Mouse (Mus musculus) erythroblast, adult 5-6 weeks (primary cell): ENCODE results near the gene Wasf2. TPM values are rescaled to one million over a fixed set of nuclear protein-coding genes. Genes with fewer than 3 reads are reported as not detected.
A peak's percentile ranks its signal among the peaks of the same experiment; 100 is the strongest.

Source experiments
- ATAC-seq: replicated peaks from 2 replicates; pipeline ENCODE4 v1.8.0; 2016; ENCODE audit warnings: moderate number of reproducible peaks, mild to moderate bottlenecking, moderate TSS enrichment, inconsistent platforms; ENCODE audit not compliant: poor library complexity, low FRiP score, severe bottlenecking
- total RNA-seq, 2 experiments: library from RNA; stranded (forward) in 1 of 2; stranded (reverse) in 1 of 2; fragments of 150-400 nt in 1 of 2; fragments of 200-764, 138-1000 nt in 1 of 2; gene quantifications; 2 replicates each; pipeline versions ENCODE4 v1.2.3 to v1.2.4; 2015 to 2017; ENCODE audit warnings: low replicate concordance in 2 of 2

The Wasf2 gene
- total RNA-seq, 2 experiments from 2014 or later, result 40.3 to 49.6 TPM

DNA sequence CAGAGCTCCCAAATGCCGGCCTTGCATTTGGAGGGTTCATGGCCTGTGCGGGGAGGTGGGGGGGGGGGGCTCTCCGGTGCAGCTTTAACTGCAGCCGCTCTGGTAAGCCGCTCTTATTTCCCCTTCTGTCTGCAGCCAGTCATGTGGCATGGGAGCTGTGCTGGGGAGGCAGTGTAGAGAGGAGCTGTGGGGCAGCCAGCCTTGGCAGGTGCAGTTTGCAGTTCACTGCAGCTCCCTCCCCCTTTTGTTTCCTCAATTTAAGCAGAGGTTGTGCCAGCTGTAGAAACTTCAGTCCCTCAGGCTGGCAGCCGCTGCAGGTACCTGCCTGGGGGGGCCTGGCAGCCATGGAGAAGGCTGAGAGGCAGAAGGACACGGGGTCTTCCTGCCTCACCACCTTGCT is 66.5 kb downstream of the Wasf2 start:
- ATAC-seq, result no peak

- no peak for ATAC-seq
Measured at GRCm38 (mm10) chr4:133197355-133197754, 67.0 kb downstream of the Wasf2 start.

- no peak for ATAC-seq
Measured at GRCm38 (mm10) chr4:133197801-133198286, 67.5 kb downstream of the Wasf2 start.

DNA sequence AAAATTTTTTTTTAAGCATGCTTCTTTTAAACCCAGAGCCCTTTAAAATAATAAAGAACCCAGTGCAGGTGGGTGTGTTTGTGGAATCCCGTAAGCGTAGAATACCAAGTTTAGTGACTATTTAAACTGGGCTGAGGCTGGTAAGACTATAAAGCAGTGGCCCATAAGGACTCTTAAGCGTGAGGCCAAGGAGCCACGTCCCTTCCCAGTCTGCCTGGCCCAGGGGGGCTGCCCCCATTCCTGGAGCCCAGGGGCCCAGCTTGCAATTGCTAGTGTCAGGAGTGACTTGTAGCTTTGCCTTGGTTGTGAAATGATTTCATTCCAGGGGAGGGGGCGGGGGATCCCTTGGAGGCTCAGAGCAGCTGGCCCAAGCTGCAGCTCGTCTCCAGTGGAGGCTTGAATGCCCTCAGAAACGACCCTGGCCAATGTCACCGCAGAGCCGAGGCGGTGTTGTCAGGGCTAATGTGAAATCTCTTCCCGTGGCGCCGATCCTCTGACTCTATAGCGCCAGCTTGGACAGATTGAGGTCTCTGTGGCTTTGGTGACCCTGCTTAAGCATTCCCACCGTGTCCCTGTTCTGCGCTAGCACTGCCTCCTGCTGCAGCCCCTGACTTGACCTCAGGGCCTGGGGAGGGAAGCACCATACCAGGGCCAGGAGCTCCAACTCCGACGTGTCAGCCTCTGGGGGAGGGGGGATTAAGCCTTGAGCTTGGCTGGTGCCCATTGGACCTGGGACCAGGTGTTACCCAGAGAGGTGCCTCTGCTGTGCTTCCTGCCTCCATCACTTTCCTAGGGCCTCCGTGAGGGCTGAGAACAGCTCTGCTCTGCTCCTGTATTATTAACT is 68.3 kb downstream of the Wasf2 start:
- ATAC-seq, result no peak

- no peak for ATAC-seq
Measured at GRCm38 (mm10) chr4:133199743-133200142, 69.4 kb downstream of the Wasf2 start.

DNA sequence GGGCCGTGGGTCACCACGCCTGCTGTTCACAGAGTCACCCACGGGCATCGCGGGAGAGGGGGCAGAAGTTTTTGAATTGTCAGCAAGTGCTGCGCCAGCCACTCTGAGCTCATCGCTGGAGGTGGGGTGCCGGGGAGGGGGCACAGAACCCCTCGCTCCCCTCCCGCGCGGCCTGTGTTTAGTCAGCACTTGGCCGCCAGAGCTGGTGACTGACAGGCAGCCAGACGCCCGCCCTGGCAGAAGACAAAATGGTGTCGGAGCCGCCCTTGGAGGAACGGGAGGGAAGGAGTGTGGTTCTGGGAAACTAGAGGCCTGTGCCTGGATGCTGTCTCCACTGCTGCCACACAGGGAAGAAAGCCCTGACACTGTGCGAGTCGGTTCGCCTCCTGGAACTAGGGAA is 70.0 kb downstream of the Wasf2 start:
- ATAC-seq, result no peak; the same call in 1 of the 2 replicates

- peak; percentile 60; the same call in 1 of the 2 replicates for ATAC-seq
Measured at GRCm38 (mm10) chr4:133201006-133201771, 70.9 kb downstream of the Wasf2 start.

DNA sequence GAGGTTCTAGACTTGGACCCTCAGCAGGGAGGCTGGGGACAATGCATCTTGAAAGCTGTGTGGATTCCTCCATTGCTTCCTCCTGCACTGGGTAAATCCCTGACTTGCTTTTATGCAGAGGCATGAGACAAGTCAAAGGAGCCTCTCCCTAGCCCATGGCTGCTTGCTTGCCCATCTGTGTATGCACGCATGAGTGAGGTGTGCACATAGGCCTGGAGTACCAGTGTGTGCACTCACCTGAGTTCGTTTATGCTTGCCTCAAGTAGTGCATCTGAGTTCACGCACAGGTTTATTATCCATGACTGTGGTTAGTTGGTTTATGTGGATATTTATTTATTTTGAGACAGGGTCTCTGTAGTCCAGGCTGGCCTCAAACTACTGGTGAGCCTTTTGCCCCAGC is 71.9 kb downstream of the Wasf2 start:
- no peak for ATAC-seq

DNA sequence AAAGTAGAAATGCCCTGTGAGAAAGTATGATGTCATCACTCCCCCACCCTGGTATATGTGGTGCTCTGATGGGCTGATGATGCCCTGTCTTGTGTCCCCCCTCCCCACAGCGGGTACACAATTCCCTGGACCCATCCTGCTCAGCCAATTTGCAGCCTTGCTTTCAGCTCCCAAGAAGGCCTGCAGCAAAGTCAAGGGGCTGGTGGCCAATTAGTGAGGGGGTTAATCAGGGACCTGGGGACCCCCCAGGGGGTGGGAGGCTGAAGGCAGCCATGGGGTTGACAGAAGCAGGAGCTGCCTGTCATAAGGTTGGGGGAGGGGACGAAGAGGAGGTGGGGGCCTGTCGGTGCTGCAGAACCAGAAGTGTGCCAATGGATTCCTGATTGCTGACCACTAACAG is 73.3 kb downstream of the Wasf2 start:
- ATAC-seq, result no peak

DNA sequence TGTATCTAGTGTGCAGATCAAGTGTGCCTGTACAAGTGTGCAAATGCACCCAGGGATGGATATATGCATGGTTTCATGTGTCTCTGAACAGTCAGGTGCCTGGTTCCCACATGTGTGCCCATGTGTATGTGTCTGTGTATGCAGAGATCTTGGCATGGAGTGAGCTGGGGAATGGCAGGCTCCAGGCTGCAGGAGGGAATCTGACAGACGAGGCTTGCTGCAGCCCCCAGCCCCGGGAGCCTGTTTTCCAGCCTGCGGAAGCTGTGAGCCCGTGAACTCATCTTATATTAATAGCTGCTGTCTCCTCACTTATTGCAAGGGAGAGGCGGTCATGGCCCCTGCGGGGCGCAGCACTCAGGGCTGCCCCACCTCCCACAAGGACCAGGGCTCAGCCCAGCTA is 74.1 kb downstream of the Wasf2 start:
- ATAC-seq, result no peak

GRCm38 (mm10) chr4:133209366-133209765 is 79.1 kb downstream of the Wasf2 start:
- ATAC-seq, result peak; percentile 66

GRCm38 (mm10) chr4:133210023-133210787 is 79.9 kb downstream of the Wasf2 start:
- no peak for ATAC-seq

DNA sequence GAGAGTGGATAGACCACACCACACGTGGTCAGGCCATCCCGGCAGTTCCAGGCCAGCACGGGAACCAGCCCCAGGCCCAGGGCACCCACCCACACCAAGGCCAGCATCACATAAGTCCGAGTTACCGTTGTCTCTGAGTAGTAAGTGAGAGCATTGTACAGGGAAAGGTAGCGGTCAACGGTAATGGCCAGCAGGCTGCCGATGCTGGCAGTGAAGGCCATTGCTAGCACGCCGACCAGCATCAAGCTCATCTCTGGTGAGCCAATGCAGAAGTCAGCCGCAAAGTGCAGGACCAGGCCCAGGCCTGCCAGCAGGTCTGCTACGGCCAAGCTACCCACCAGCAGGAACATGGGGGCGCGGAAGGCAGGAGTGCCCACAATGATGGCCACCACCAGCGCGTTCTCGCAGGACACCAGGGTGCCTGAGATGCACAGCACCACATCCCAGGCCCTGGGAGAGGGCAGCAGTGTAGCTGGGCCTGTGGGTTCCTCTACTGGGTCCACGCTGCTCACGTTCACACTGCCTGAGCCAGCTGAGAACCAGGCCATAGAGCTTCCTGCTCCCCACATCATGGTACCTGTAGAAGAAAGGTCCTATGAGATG is 80.6 kb downstream of the Wasf2 start:
- no peak for ATAC-seq

- ATAC-seq, result no peak
Measured at GRCm38 (mm10) chr4:133211751-133212561, 81.7 kb downstream of the Wasf2 start, which contains the start of the genes Cd164l2 and Gpr3. TSS of gene Cd164l2 (plus strand) at chr4:133212131. TSS of gene Gpr3 (minus strand) at chr4:133212536.

DNA sequence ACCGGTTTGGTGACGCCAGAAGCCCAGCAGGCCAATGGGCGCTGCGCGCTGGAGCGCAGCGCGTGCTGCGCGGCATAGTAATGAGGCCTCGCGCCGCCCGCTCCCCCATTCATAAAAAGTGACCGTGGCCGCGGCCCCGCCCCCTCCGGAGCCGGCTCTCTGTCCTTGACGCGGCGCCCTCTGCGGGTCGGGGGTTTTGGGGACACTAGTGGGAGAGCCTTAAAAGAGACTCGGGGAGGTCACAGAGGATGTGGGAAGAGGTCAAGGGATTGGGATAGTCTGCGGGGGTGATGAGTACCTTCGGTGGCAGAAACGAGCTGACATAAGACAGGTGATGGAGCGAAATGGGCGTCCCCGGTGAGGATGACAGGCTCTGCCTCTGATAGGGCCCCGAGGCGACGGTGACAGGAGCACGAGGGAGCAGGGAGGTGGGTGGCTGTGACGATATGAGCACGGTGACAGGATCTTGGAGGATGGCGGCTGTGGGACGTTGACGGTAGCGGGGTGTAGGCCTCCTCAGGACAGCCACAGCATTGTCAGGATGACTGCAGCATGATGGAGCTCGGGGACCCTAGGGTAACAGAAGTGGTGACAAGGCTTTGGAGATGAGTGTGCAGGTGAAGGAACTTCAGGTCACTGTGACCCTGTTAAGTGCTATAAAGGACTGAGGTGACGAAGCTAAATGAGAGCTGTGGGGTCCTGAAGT is 82.4 kb downstream of the Wasf2 start:
- ATAC-seq, result peak; percentile 44; the same call in 1 of the 2 replicates

DNA sequence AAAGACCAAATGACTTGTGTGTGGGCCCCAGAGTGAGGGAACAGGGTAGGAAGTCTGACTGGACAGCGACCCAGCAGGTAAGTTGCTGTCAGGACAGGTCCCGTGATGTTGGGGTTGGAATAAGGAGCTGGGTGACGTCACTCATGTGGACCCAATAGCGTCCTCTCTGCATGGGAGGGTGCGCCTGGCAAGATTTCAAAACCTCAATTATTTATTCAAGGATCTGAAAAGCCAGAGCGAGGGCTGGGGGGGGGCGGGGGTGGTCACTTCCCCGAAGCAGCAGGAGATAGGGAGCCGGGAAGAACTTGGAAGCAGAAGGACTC is 82.9 kb downstream of the Wasf2 start:
- ATAC-seq, result no peak

DNA sequence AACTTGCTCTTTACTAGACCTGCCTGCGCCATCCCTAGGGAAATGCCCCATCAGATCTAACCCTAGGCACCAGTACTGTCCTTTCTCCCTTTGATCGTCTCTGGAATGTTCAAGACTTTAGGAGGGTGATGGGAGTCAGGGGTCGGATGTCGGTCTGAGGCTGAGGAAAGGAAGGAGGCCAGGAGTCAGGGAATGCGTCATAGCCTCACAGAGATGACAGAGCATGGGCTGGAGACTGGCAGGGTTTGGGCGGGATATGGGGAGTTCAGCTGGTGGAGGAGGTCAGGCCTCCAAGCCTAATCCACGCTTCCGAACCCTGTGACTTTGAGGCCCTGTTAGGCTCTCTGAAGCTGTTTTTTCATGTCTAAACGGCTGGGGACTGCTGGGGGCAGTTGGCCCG is 83.4 kb downstream of the Wasf2 start:
- ATAC-seq, result no peak

DNA sequence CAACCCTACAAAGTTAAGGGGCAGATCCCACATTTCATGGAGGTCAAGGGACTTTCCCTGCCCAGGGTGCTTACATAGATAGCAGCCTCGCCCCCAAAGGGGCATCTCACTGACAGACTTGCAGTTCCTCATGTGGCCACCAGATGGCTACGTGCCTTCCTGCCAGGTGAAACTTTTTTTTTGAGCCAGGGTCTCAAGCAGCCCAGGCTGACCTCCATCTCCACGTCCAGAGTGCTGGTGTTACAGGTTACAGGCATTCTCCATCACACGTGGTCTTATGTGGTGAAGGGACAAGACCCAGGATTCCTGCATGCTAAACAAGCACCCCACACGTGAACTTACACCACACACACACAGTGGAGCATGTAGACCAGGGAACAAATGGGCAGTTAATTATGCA is 87.3 kb downstream of the Wasf2 start:
- ATAC-seq, result peak; percentile 44
